Mouse (Mus musculus): ENCODE data around the gene Ubap1l.

Gene Ubap1l

DNA sequence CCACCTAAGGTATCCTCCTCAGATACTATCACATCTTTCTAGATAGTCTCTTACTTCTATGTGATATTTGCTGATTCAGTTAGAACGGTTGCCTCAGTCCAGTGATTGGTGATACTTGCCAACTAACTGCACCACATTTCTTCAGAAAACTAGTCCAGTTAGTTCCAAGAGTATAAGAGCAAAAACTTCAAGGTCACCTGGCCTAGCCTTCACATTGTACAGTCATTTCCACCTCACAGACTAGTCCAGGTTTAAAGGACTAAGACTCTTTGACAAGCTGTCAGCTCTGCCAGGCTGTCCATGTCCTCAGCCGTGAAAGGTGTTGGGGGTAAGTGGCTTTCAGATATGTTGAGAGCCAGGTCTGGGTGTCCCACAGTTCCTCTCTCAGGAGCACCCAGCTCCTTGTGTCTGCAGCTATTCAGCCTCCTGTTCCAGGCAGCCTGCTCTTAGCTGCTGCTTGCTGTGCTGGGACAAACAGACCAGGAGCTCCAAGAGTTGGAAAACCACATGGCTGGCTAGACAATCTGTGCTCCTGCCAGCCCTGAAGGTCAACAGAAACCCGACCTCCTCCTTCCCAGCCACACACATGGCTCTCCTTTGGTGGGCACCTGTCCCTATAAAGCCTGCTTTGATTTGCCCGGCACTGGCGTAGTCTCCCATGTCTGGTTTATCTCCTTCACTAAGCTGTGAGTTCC, 13.8 kb downstream of the Ubap1l start:
- no peak for DNase-seq

DNA sequence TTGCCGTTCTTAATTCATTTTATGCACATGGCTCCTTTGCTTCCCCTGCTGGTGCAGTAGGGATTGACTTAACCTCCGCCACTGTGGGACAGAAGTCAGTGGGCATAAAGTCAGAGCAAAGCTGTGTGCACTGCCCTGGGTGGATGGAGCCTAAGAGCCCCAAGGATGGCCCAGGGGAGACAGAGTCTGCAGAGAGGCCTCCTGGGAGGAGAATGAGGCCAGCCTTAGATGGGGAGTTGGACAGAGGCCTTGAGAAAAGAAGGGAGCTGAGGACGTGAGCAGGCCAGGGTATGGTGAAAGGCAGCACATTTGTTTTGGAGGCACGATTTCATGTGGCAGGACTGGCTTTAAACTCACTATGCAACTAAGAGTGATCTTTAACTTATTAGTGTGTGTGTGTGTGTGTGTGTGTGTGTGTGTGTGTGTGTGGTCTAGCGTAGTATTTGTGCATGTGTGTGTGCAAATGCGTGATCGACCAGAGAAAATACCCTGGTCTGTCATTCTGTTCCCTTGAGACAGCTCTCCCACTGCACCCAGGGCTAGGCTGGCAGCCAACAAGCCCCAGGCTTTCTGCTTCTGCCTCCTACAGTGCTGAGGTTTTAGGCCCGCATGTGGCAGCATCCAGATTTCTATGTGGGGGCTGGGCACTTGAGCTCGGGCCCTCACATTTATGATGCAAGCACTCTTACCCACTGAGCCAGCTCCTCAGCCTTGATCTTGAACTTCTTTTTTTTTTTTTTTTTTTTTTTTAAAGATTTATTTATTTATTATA, 14.5 kb downstream of the Ubap1l start:
- DNase-seq: peak; percentile 64

DNA sequence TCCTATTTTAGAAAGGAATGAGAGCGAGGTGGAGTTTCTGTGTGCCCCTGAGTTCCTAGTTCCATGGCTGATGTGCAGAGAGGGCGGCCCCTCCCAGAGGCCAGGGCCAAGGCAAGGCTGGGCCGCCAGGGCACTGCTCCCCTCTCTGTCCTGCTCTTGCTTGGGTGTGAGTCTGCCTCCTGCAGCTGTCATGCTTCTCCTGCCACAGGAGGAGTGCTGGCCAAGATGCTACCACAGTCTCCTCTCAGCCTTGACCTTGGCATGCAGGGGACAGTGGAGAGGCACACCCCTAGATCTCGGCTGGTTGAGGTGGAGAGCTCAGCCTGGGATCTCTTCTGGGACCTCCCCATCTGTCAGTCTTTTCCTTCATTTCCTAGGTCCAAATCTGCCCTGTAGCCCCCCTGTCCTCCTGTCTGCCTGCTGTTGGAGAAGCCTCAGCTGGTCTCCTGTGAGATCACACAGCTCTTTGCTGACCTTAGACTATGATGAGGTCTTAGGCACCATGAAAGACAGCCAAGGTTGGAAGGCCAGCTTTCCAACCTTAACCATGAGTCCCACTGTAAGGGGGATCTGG, 20.3 kb downstream of the Ubap1l start:
- no peak for DNase-seq

DNA sequence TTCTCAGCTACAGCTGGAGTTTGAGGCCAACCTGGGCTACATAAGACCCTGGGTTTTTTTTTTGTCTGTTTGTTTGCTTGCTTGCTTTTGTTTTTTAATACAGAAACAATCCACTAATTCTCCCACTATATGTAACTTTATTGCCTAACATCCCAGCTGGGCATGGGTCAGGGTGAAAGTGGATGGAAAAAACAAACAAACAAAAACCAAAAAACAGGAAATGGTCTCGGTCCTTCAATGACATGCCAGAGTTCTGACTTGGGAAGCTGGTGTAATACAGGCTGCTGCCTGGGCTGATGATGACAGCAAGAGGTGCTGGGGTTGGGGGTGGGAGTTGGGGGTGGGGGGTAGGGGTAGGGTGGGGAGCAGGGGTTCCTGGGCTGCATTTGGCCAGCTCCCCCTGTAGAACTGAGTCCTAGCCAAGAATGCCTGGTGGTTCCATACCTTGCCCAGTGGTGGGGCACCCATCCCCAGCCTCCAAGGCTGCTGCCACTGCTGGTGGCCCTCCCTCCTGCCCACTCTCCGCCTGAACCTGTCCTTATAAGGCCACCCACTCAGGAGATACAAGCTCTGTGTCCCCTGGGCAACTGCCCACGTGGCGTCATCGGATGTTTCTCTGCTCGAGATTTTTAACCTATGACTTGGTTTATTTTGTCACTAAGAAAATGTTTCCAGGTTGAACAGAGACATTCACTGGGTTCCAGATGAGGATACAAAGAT, 21.4 kb downstream of the Ubap1l start:
- DNase-seq: no peak

DNA sequence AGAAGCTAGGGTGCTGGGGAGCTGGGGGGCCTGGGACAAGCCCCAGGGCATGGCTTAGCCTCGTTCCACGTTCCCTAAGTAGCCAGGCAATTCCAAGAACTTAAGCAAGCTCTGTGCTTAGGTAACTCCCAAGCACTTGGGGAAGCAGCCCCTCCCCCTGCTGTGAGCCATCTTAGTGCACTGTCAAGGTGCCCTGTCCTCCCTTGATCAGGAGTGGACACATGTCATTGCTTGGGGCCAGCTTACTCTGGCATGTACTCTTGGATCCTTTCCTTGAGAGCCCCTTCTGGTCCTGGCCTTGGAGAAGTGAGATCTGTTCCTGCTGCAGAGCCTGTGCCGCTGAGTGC, 21.9 kb downstream of the Ubap1l start:
- DNase-seq: no peak

DNA sequence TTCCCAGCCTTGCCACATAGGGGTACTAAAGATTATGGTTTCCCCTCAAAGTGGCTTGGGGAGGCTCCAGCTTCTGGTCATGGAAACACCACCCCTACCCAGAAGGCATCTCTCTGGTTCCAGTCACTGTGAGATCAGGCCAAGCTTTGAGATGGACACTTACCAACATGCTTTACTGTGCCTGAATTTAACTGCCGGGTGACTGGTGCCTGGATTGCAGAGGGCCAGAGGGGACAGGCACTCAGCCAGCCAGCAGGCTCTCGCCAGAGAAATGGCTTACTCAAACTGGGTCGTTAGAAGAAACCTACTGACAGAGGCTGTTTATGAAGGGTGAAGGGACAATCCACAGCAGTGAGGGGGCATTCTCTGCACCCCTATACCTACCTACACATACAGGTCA, 23.4 kb downstream of the Ubap1l start:
- no peak for DNase-seq

DNA sequence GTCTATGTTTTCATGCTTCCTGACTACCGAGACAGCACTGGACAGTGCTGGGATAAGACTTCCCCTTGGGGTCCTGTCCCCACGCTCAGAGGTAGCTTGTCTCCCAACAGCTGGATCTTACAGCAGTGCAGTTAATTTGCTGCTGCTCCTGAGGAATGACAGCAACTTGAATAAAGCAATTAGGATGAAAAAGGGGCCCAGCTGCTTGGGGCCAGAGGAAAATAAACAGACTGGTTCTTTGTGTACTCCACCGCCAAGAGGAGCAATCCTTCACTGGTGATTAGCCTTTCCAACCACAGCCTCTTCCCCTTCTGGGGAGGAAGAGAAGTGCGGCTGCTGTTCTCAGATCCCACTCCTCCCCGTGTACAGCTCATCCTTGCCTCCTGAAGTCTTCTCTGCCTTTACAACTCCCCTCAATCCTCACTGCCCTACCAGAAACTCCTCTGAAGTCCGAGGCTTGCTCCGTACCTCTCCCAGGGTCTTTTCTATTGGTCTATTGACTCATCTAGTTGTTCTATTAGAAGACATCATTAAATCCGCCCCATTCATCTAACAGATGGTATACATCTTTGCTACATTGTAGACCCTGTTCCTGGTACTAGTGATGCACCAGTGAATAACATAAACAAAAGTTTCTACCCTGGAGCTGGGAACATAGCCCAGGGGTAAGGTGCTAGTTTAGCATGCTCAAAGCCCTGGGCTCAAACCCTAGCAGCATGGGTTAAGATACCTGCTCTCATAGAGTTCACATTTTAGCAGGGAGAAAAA, 25.7 kb downstream of the Ubap1l start:
- no peak for DNase-seq

DNA sequence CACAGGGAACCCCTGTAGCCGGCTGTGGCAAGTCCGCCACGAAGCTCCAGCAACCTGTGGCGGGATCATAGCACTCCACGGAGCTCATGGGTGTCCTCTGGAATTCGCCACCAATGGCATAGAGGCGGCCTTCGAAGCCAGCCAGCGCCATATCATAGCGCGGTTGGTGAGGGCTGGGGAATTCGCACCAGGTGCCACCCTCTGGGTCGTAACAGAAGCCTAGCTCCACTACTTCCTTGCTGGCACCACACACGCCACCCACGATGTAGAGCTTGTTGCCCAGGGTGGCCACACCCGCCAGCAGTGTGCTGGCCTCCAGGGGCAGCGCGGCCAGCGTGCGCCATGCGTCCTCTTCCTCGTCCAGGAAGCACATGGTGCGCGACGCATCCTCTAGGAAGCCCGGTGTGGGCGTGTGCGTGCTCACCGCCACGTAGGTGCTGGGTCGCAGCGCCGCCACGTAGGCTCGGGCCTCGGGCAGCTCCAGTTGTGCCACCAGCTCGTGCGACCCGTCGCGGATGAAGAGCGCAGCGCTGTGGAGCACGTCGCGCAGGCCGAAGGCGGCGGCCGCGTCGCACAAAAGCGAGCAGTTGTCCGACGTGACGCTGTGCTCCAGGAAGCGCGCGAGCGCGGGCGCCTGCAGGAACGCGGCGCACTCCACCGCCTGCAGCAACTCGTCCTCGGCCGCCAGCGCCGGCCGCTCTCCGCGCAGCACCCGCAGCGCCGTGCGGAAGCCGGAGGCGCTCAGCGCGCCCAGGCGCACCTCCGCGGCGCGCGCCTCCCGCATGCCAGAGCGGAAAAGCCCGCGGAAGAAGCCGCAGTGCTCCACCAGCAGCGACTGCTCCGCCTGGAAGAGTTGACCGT, 30.1 kb downstream of the Ubap1l start:
- peak; percentile 30 for DNase-seq

DNA sequence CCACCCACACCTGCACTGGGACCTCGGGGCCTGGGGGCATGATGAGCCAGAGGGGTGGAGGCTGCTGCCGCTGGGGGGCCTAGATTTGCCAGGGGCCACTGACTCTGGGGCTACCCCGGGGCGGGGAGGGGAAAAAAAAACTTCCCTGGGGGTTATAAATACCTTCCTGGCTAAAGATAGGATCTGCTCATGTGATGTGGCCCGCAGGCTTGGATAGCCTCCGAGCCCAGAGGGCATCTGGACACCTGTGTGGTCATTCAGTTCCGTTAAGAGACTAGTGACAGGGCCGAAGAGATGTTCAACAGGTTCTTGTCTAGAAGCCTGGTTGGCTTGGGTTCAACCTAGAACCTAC, 30.7 kb downstream of the Ubap1l start, which contains the start of gene Kbtbd13:
Gene Kbtbd13, minus strand, starts transcription at position 40 of the 352 bp plus-strand sequence.
- no peak for DNase-seq

DNA sequence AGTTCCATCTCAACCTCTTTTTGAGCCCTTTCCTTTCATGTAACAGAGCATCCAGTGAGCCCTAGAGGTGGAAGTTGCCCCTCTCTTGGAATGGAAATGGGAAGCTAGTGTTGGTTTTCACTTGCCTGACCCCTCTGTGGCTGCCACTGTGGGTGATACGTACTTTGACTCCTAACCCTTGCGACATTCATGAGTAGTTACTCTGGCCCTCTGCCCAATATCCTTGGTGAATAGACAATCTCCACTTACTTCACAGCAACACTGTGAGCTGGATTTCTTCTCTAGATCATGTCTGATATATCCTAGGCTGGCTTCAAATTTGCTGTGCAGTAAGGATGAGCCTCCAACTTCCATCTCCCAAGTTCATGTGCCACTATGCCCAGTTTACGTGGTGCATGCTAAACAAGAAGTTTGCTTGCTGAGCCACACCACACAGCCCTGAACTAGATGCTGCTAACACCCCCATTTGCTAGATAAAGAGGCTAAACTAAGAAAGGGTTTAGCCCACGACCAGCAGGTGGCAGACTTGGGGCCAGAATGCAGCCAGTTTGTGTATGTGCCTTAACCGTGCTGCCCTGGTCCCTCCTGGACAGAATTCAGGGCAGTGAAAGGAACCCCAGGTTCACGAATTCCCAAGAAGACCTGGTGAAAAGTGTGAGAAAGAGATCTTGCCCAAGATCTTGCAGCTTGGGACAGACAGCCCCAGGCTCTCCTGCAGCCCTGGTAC, 32.0 kb downstream of the Ubap1l start:
- DNase-seq: peak; percentile 68

DNA sequence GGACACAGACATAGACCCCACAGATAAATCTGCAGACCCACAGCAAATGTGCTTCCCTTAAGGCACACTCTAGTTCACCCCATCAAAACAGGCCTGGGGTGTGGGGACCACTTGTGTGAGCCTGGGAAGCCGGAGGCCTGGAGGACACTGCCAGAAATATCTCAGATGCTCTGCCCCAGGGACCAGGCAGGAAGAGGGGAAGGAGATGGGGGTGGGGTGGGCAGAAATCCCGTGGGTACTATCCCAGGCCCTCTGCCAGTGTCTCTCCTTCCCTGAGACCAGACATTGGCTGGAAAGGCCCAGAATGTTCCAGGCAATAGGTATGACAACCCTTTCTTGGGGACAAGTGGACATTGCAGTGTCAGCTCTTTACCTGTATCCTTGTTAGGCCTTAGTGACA, 32.8 kb downstream of the Ubap1l start:
- DNase-seq: no peak

DNA sequence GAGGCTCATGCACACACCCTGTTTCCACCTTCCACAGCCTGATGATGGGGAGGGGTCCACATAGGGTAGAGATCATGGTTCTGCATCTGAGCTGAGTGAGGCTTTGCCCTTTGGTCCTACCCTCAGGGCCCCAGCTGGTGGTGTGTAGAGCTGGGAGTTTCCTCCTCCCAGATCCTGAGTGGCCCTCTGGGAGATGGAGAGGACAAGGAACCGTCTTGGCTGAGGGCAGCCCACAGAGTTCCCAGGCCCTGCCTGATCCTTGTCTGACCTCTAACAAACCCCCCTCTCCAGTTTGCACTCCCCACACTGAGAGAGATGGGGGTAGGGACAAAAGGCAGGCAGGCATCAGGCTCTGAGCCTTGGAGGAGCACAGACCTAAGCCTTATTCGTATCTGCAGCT, 33.5 kb downstream of the Ubap1l start:
- no peak for DNase-seq

DNA sequence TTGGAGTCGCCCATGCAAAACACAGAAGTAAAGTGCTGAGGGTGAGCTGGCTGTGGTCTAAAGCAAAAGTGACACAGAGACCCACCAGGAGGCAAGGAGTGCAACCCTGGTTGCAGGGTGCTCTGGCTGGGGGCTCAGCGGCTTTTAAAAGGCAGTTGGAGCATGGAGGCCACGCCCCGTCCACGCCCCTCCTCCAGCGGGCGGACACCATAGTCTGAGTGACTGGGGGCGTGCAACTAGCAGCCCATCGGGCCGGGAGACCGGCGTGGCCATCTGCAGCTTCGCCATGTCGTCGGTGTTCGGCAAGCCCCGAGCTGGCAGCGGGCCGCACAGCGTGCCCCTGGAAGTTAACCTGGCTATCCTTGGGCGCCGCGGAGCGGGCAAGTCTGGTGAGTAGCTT, 37.4 kb downstream of the Ubap1l start, which contains the start of gene Rasl12:
Gene Rasl12, plus strand, starts transcription at position 228 of the 400 bp plus-strand sequence.
- DNase-seq: peak; percentile 54

DNA sequence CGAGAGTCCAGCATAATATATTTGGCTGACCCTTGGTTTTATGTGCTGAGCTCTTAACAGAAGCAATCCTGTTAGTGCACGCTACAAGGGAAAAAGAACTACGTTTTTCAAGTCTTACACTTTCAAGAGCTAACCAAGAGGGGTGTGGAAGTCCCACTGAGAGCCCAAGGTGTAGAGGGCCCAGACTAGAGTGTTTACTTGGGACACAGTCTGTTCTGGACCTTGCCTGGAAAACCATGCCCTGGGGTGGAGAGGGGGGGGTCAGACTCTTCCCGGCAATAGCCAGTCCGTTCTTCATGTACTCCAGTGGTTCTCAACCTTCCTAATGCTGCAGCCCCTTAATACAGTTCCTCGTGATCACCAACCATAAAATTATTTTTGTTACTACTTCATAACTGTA, 39.1 kb downstream of the Ubap1l start:
- no peak for DNase-seq

DNA sequence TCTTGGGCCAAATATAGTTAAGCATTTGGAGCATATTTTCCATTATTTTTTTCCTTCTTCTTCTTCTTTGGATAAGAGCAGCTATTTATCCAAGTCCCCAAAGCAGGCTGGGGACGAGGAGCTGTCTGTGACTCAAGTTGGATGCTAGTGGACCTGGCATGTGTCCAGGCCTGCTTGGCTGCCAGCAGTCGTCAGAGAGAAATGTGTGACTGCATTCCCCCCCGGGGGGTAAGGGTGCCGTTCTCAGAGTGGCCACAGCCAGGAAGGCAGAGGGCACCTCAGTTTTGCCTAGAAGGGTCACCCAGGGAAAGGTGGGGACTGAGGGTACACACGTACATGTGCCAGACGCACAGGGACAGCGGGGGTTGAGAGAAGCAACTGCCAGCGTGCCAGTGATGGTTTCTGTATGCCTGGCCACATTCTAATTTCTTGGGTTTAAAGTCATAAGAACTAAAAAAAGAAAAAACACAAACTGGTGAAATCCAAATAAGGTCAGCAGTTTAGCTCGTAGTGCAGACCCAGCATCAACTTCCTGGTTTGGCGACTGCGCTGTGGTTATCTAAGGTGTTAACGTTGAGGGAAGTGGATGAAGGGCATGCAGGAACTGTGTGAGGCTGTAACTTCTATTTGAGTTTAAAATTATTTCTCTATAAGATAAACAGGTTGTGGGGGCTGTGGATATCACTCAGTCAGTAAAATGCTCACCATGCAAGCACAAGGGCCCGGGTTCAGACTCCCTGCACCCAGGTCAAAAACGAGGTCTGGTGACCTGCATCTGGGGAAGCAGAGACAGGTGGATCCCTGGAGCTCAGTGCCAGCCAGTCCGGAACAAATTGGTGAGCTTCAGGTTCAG, 43.7 kb downstream of the Ubap1l start:
- DNase-seq: peak; percentile 77

DNA sequence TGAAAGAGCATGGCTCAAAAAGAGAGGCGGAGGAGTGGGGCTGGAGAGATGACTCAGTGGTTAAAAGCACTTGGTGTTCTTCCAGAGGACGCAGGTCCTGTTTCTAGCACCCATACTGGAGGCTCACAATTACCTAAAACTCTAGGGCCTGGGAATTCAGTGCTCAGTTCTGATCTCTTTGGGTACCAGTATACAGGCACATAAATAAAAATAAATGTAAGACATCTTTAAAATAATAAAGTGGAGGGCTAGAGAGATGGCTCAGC, 44.3 kb downstream of the Ubap1l start:
- no peak for DNase-seq

DNA sequence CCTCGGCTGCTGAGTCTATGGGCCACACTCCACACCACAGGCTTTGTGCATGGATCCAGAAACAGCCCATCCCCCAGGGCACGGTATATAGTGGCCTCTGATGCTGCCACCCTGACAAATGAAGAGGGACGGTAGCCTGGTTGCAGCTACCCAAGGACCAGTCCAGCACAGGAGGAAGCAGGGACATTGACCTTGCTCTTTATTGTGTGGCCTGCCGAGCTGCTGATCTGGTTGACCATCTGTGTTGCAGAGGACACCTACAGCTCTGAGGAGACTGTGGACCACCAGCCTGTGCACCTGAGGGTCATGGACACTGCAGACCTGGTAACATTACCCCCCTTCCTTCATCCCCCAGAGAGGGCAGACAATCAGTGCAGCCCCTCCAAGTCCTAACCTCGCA, 46.5 kb downstream of the Ubap1l start:
- no peak for DNase-seq

DNA sequence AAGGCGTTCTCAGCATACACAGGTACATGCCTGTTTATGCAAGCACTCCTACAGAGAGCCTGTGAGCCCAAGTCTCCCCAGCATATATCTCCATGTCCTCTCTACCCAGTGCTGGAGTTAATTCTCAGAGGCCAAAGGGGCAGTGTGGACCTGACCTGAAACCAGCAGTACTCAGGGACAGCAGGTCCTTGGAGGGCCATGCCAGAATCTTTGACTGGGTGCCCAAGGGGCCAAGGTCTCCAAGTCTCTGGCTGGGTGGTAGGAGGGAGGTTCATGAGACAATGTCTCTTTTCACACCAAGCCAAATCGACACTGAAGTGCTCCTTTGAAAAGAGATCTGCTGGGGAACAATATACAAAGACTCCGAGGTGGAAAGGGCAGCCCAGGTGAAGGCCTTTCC, 47.0 kb downstream of the Ubap1l start:
- DNase-seq: no peak

DNA sequence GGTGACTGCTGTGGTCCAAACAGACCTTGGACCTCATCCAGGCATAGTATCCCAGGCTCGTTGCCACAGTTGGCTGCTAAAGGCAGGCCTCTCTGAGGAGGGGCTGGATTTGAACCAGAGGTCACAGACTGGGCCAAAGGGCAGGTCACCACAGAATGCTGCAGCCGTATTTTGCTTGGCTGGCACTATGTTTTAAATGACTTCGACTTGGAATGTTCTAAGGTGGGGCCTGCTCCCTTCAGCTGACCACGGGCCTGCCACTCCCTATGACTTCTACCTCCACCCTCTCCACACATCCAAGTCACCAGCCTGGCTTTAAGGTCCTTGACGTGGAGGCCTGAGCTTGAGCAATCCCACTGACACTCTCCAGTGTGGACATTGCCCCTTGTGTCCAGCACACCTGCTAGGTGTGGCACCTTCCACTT, 48.0 kb downstream of the Ubap1l start:
- DNase-seq: no peak

DNA sequence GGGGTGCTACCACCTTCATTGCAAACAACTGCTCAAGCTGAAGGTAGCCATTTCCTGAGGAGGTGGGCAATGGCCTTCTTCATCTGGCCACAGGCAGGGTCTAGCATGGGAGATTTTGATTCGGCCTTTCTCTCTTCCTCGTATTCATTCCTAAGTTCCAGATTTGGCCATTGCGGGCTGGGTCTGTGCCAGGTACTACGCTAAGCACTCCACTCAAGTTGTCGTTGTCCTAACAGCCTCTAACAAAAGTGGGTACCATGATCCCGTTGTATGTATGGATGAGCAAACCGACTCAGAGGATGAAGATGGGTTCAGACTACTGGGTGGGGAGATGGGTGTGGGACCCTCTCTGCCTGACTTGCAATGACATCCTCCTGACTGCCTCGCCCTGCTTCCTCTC, 49.5 kb downstream of the Ubap1l start:
- DNase-seq: no peak

All from right cerebral cortex, postnatal 14 days (tissue).